Mouse (Mus musculus) ES-Bruce4 (cell line): ENCODE data around the gene Ddi2.

Experiments used
- CTCF ChIP-seq: IDR thresholded peaks from one replicate; pipeline ENCODE4 v1.8.1; 2011; ENCODE audit warnings: low read depth, low read length
- EP300 ChIP-seq: IDR thresholded peaks from 2 replicates; pipeline ENCODE4 v1.6.1; 2011; ENCODE audit warnings: low read depth, low read length; ENCODE audit not compliant: insufficient read depth
- POLR2A ChIP-seq: IDR thresholded peaks from one replicate; pipeline ENCODE4 v1.8.1; 2011; ENCODE audit warnings: low read length; ENCODE audit not compliant: insufficient read depth

- no peak for TF ChIP-seq CTCF
- TF ChIP-seq POLR2A: no peak
- no peak for TF ChIP-seq EP300
Measured at GRCm38 (mm10) chr4:141685499-141685898, 37.7 kb downstream of the Ddi2 start, which contains the start of gene Rsc1a1.
